Mouse (Mus musculus) limb, embryonic 13.5 days (tissue): ENCODE measurements around the gene Olfr1408. TPM values are rescaled to one million over a fixed set of nuclear protein-coding genes. Genes with fewer than 3 reads are reported as not detected.

Experiments
- ATAC-seq: fragments of 200-750 bp; cut with Nextera tagmentation; 2 replicates; pipeline ENCODE4 v1.8.0; 2017; ENCODE audit warnings: low read depth, moderate number of reproducible peaks, moderate TSS enrichment; ENCODE audit not compliant: low FRiP score
- H3K27ac ChIP-seq: fragments of 300-500 bp; sonication (generic); 2 replicates; pipeline ENCODE4 v1.5.1; 2015; ENCODE audit warnings: inconsistent platforms, mild to moderate bottlenecking, moderate library complexity
- H3K27me3 ChIP-seq: fragments of 300-500 bp; sonication (generic); 2 replicates; pipeline ENCODE4 v1.6.1; 2015; ENCODE audit warnings: mild to moderate bottlenecking, inconsistent platforms
- H3K36me3 ChIP-seq: fragments of 300-500 bp; sonication (generic); 2 replicates; pipeline ENCODE4 v1.6.1; 2015; ENCODE audit warnings: inconsistent platforms, mild to moderate bottlenecking, moderate library complexity
- H3K4me1 ChIP-seq: fragments of 300-500 bp; sonication (generic); 2 replicates; pipeline ENCODE4 v1.6.1; 2015; ENCODE audit warnings: inconsistent platforms
- H3K4me2 ChIP-seq: fragments of 300-500 bp; sonication (generic); replicated peaks from 2 replicates; pipeline ENCODE4 v1.6.1; 2015; ENCODE audit warnings: inconsistent platforms, mild to moderate bottlenecking, moderate library complexity
- H3K4me3 ChIP-seq: fragments of 300-500 bp; sonication (generic); 2 replicates; pipeline ENCODE4 v1.5.1; 2015; ENCODE audit warnings: moderate library complexity, mild to moderate bottlenecking, inconsistent platforms
- H3K9ac ChIP-seq: fragments of 300-500 bp; sonication (generic); 2 replicates; pipeline ENCODE4 v1.6.1; 2015; ENCODE audit warnings: mild to moderate bottlenecking, inconsistent platforms
- H3K9me3 ChIP-seq: fragments of 300-500 bp; sonication (generic); 2 replicates; pipeline ENCODE4 v1.6.1; 2016; ENCODE audit warnings: inconsistent platforms
- WGBS: fragments of 180-500 bp; shearing (Covaris S2); methylation state at CpG from one replicate; pipeline ENCODE4 v1.1.7; 2015; 5-methylcytosine and 5-hydroxymethylcytosine counted together
- polyA plus RNA-seq: library from polyadenylated mRNA; unstranded; fragments of >200 nt; fragmentation: Nextera tagmentation; extraction: Ambion mirVana; gene quantifications from 2 replicates; pipeline ENCODE4 v1.2.1, GENCODE M21; 2015

Olfr1408 gene
- not detected in 2 replicates for polyA plus RNA-seq

DNA sequence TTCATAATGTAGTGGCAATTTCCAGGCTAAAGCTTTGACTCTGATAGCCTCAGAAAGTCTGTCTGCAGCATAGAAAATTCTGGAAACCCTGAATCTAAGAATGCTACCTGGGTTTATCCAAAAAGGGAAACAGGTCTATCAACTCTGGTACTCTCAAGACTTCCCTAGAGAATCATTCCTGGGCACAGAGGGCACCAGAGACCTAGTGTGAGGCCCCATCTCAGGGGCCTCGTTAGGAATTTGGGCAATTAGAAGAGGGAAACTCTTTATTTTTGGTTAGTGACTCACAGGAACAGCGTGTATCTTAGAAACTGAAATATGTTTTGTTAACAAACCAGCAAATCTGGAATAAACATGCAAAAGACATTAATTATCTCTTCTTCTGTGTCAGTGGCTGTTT, at the start of gene Olfr1408:
Olfr1408 (minus strand) TSS at position 101 of the 400 bp plus-strand sequence.
- H3K9me3 ChIP-seq: no peaks in the 10 kb centered on the region
- WGBS: 72% methylated on average over 2 of the region's 2 CpGs
- no peak for ATAC-seq
- H3K9ac ChIP-seq: no peak within 1 kb of the TSS
- no peak within 1 kb of the TSS for H3K4me2 ChIP-seq
- no peaks in the 10 kb centered on the region for H3K27me3 ChIP-seq
- H3K4me1 ChIP-seq: no peaks in the 10 kb centered on the region
- no peaks in the 10 kb centered on the region for H3K36me3 ChIP-seq
- H3K27ac ChIP-seq: no peak within 1 kb of the TSS
- no peak within 1 kb of the TSS for H3K4me3 ChIP-seq

DNA sequence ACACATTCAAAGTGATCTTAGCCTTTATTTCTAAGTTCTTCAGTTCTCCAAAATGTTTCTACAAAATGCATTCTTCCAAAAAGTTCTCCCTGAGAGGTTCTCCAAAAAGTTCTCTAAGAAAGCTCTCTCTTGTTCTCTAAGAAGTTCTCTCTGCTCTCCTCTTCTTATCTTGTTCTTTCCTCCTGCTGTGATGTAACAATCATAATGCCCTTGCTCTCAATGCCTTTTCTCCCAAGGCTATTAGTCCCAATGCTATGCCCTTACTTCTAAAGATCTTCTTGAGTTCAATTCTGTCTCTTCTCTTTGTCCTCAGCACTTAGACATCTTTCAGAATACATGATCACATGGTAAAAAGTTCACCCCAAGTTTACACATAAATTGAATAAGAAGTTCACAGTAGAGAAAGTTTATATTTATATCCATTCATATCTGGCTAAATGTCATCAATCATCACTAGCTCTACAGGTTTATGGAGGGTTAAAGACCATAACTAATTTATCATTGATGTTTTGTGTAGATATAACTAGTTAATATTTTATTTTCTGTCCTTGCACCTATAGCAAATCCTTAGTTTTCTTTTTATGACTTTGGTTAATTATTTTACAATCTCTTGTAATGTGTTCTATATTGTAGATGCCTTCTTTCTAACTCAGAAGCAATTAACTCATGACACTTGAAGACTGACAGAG, 37.1 kb upstream of the Olfr1408 start:
- no peaks in the 10 kb centered on the region for H3K36me3 ChIP-seq
- no peak overlapping the region for H3K9ac ChIP-seq
- no peak overlapping the region for H3K4me3 ChIP-seq
- ATAC-seq: no peak
- H3K27ac ChIP-seq: no peak overlapping the region
- H3K4me1 ChIP-seq: no peaks in the 10 kb centered on the region
- no peaks in the 10 kb centered on the region for H3K27me3 ChIP-seq
- no peaks in the 10 kb centered on the region for H3K9me3 ChIP-seq
- no peak overlapping the region for H3K4me2 ChIP-seq

Other genes starting within 250 kb of the Olfr1408 start
- not detected in 2 replicates for gene Apcs, start 242.3 kb downstream of the Olfr1408 start, polyA plus RNA-seq
- not detected in 2 replicates for gene Olfr16, start 187.0 kb downstream of the Olfr1408 start, polyA plus RNA-seq
- gene Olfr1406, start 53.3 kb upstream of the Olfr1408 start, polyA plus RNA-seq: not detected in 2 replicates
- not detected in 2 replicates for gene Olfr218, start 60.4 kb upstream of the Olfr1408 start, polyA plus RNA-seq
- gene Olfr1404, start 75.0 kb upstream of the Olfr1408 start, polyA plus RNA-seq: not detected in 2 replicates
- gene Fcer1a, start 89.8 kb upstream of the Olfr1408 start, polyA plus RNA-seq: not detected in 2 replicates
- not detected in 2 replicates for gene Olfr418, start 128.6 kb upstream of the Olfr1408 start, polyA plus RNA-seq
- gene Mptx2, start 140.4 kb upstream of the Olfr1408 start, polyA plus RNA-seq: not detected in 2 replicates
- gene Ackr1, start 196.4 kb upstream of the Olfr1408 start, polyA plus RNA-seq: 0.57 and 0.66 TPM in 2 replicates
- 1.1 and 1.3 TPM in 2 replicates for gene Aim2, start 213.5 kb upstream of the Olfr1408 start, polyA plus RNA-seq
- gene Cadm3, start 230.3 kb upstream of the Olfr1408 start, polyA plus RNA-seq: 0.67 and 0.86 TPM in 2 replicates